Mouse (Mus musculus): ENCODE measurements around the gene Pigu.

DNA sequence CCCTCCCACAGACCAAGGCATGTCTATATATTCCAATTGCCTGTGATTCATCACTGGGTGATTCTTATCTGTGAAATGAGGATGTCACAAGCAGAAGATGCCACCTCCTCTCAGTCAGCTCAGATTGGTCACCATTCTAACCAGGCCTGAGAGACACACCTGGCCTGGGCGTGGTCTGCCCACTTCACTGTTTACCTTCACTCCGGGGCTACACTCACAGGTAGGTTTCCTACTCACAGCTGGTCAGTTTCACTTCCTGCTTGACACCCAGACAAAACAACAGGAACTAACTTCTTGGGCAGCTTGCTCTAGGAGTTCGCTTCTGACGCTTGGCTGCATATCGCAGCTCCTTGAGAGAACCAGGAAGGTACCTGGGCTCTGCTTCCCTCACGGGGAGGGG lies 61.8 kb downstream of the Pigu start:
- TF ChIP-seq CTCF (IDR thresholded peaks at IDR 0.05), result no peak
- TF ChIP-seq EP300 (IDR thresholded peaks at IDR 0.05), result no peak
